Mouse (Mus musculus): ENCODE measurements at regions not wholly inside any gene's neighbourhood (a gene's known extent, or its start where the extent isn't known, plus 50 kb on each side); places are given as distances from the start of the nearest gene placed in this dataset.
"Not testable (repeated sequence)": the region's sequence is repeated elsewhere in the genome, so short reads cannot be mapped to it uniquely, and the experiment has no call there.

- 7% methylated on average over 44 of the region's 45 CpGs for WGBS
- not testable (repeated sequence) for H3K27ac ChIP-seq (ENCODE audit: low read length); H3K27me3 ChIP-seq (ENCODE audit: control insufficient read depth, insufficient read depth, low read length); H3K4me1 ChIP-seq (ENCODE audit: control insufficient read depth, insufficient read depth, low read length); H3K36me3 ChIP-seq (ENCODE audit: control insufficient read depth, insufficient read depth, low read length); H3K4me3 ChIP-seq (replicated peaks; ENCODE audit: low read length); H3K9me3 ChIP-seq (replicated peaks; ENCODE audit: control insufficient read depth, low read length); ATAC-seq (ENCODE audit: insufficient read depth, low FRiP score); H3K4me2 ChIP-seq (ENCODE audit: low read depth, low read length); H3K9ac ChIP-seq (ENCODE audit: low read length)
Measured at GRCm38 (mm10) chr12:22030717-22031116, 613.3 kb upstream of the Ywhaq start.

DNA sequence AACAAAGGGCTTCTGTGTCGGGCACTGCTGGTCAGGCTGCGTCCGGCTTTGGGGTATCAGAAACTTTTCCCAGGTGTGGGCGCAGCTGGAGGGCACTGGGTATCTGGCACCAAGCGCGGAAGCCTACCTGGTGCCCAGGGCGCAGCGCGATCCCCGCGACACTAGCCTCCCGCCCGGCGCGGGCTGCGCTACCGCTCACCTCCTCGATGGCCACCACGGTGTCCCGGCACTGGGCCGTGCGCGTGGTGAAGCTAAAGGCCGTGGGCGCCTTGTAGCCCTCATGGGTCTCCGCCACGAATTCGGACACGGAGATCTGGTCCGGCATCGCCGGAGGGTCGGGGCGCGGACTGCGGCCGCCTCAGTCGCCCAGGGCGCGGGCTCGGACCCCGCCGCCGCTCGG lies 612.8 kb upstream of the Ywhaq start:
- not testable (repeated sequence) for H3K27me3 ChIP-seq (ENCODE audit: control insufficient read depth, insufficient read depth, low read length); H3K4me1 ChIP-seq (ENCODE audit: control insufficient read depth, insufficient read depth, low read length); H3K36me3 ChIP-seq (ENCODE audit: control insufficient read depth, insufficient read depth, low read length); H3K9ac ChIP-seq (ENCODE audit: low read length); ATAC-seq (ENCODE audit: insufficient read depth, low FRiP score); H3K9me3 ChIP-seq (replicated peaks; ENCODE audit: control insufficient read depth, low read length); H3K27ac ChIP-seq (ENCODE audit: low read length); H3K4me3 ChIP-seq (replicated peaks; ENCODE audit: low read length)
- WGBS, result 7% methylated on average over 39 of the region's 45 CpGs
- 0 out of 2 replicates have a peak overlapping the region, but pooled peaks have one; percentile 9 for H3K4me2 ChIP-seq (ENCODE audit: low read depth, low read length)

Data from stomach, embryonic 16.5 days (tissue).